Mouse (Mus musculus) E14TG2a.4 (cell line): ENCODE data around the gene Gnai2.

Experiments used
- CTCF ChIP-seq: conservative IDR thresholded peaks from 2 replicates; pipeline ENCODE4 v1.5.1; 2014; ENCODE audit warnings: low read length
- NANOG ChIP-seq: IDR thresholded peaks from 2 replicates; pipeline ENCODE4 v1.6.1; 2014; ENCODE audit warnings: borderline replicate concordance, low read length, mixed read lengths
- POU5F1 ChIP-seq: IDR thresholded peaks from 2 replicates; pipeline ENCODE4 v1.6.1; 2014; ENCODE audit warnings: low read length, borderline replicate concordance

DNA sequence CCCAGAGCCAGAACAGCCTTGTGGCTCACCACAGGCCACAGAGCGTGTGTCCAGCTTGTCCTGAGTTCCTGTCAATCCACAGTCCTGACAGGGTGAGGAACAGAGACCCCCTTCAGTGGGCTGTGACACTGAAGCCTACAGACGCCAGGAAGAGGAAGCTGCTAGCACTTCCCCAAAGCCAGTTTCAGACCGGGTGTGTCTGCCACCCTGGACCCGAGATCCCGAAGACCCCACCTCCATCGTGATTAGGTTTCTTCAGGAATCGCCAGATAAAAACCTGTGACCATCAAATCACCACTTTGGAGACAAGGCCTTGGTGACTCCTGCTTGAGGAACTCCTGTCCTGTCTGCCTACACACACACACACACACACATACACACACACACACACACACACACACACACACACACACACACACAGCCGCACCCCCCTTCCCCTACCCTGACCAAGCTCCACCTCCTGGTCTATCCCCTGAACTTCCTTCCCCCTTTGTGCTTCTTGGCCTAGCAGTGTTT lies 5.1 kb upstream of the Gnai2 start:
- TF ChIP-seq CTCF = no peak
- no peak for TF ChIP-seq POU5F1
- no peak for TF ChIP-seq NANOG
